10 mouse cellular contexts compared by ENCODE assay signal in the genomic region with DNA sequence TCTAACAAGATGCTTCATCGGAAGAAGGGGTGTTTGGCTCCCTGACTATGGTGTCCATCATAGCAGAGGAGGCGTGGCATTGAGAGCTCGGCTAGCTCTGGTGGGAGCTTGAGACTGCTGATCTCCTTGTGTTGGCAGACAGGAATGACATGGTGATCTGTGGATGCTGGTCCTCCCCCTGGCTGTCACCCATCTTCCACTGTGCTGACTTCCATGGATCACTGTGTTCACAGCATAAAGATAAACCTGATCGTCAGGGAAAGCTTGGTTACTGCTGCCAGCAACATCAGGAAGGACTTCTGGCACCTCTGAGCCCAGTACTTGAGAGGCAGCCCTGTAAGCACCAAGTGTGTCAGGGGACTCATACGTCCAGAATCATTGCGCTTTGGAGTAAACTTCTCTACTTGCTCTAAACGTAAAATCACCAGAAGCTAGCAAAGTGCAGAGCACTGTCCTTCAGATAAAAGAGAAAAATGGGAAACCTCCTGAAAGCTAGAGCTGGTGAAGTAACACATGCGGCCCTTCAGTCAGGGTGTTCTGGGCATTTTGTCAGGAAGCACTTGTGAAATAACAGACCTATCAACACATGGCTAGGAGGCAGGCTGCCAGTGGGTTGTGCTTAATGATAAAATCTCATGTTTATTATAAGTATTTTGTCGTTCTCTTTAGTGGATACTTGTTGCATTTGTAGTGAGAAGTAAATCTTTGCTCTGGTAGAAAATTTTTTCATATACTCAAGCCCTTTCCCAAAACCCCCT. TPM values are rescaled to one million over a fixed set of nuclear protein-coding genes. Genes with fewer than 3 reads are reported as not detected.
DNase-seq lines count a peak whose midpoint lies in the region; ATAC-seq and TF ChIP-seq lines count a peak whose summit lies in the region.
"Had no signal": no experiment of that assay in that cellular context is flagged by ENCODE, and none has a peak within 500 bp of the region (broad histone marks: within the 10 kb centered on the region; RNA-seq: fewer than 3 reads in every experiment).

No protein-coding gene starts in this region.

- H3K4me1 ChIP-seq in kidney, embryonic 14.5 days (ENCODE audit: control insufficient read depth, insufficient read depth, low read length): no peaks in the 10 kb centered on the region
- H3K4me1 ChIP-seq in hindbrain, embryonic 14.5 days (replicated peaks; ENCODE audit: control insufficient read depth, insufficient read depth, low read length): no peaks in the 10 kb centered on the region
- H3K4me1 ChIP-seq in hindbrain, postnatal 0 days (ENCODE audit: insufficient read depth, low read length): no peaks in the 10 kb centered on the region
- H3K4me1 ChIP-seq: hindbrain, embryonic 15.5 days had no signal

- TF ChIP-seq CTCF in hindbrain, postnatal 0 days (IDR thresholded peaks at IDR 0.05; ENCODE audit: low read depth): no peak

- H3K4me2 ChIP-seq in kidney, embryonic 14.5 days (replicated peaks; ENCODE audit: low read depth, low read length): no peak overlapping the region
- H3K4me2 ChIP-seq in hindbrain, embryonic 14.5 days (replicated peaks): no peak overlapping the region
- H3K4me2 ChIP-seq in hindbrain, postnatal 0 days (ENCODE audit: low read depth, low read length): no peak overlapping the region
- H3K4me2 ChIP-seq: hindbrain, embryonic 15.5 days had no signal

- H3K4me3 ChIP-seq in kidney, embryonic 14.5 days (ENCODE audit: low read length): no peak overlapping the region
- H3K4me3 ChIP-seq in hindbrain, embryonic 14.5 days (replicated peaks; ENCODE audit: low read length): no peak overlapping the region
- H3K4me3 ChIP-seq in hindbrain, postnatal 0 days (ENCODE audit: low read length): no peak overlapping the region
- H3K4me3 ChIP-seq: hindbrain, embryonic 15.5 days; megakaryocyte, embryonic 14.5 days had no signal

- 78% methylated on average over 9 of the region's 9 CpGs for WGBS in kidney, embryonic 14.5 days
- 91% methylated on average over 9 of the region's 9 CpGs for WGBS in hindbrain, embryonic 14.5 days
- WGBS in hindbrain, postnatal 0 days: 78% methylated on average over 9 of the region's 9 CpGs

- peaks cover 43% of the 10 kb centered on the region for H3K36me3 ChIP-seq in kidney, embryonic 14.5 days (ENCODE audit: control insufficient read depth, insufficient read depth, low read length)
- H3K36me3 ChIP-seq in hindbrain, embryonic 14.5 days (replicated peaks; ENCODE audit: control insufficient read depth, insufficient read depth): peaks cover 98% of the 10 kb centered on the region
- peaks cover 60% of the 10 kb centered on the region for H3K36me3 ChIP-seq in hindbrain, postnatal 0 days (ENCODE audit: insufficient read depth, low read length)

- no peak for ATAC-seq in kidney, embryonic 14.5 days (ENCODE audit: low FRiP score, low TSS enrichment)
- no peak for ATAC-seq in hindbrain, embryonic 14.5 days (ENCODE audit: low FRiP score)
- no peak for ATAC-seq in hindbrain, postnatal 0 days

- DNase-seq in kidney, postnatal 14 days: peak; percentile 12
- peak; percentile 71 for DNase-seq in fat pad, adult 2 months (ENCODE audit: extremely low read depth, low read depth, low spot score)
- peak; percentile 88 to 89 for DNase-seq in heart, postnatal 10 days
- peak; percentile 92 for DNase-seq in lung, postnatal 36 days
- no peak for DNase-seq in thymus, postnatal 36 days
- DNase-seq in hindbrain, embryonic 14.5 days (ENCODE audit: low spot score): no peak
- no peak for DNase-seq in hindbrain, postnatal 0 days (ENCODE audit: low spot score)

- H3K9me3 ChIP-seq in kidney, embryonic 14.5 days (ENCODE audit: control insufficient read depth, low read length): no peaks in the 10 kb centered on the region
- no peaks in the 10 kb centered on the region for H3K9me3 ChIP-seq in hindbrain, embryonic 14.5 days (ENCODE audit: control insufficient read depth, low read length)
- no peaks in the 10 kb centered on the region for H3K9me3 ChIP-seq in hindbrain, postnatal 0 days (ENCODE audit: low read length)
- H3K9me3 ChIP-seq: hindbrain, embryonic 15.5 days had no signal

- no peak overlapping the region for H3K27ac ChIP-seq in kidney, embryonic 14.5 days (ENCODE audit: low read depth, low read length)
- no peak overlapping the region for H3K27ac ChIP-seq in hindbrain, embryonic 14.5 days
- no peak overlapping the region for H3K27ac ChIP-seq in hindbrain, postnatal 0 days
- H3K27ac ChIP-seq: hindbrain, embryonic 15.5 days had no signal

- intact Hi-C loops in heart, postnatal 10 days (cut with DNase I): no loop called here

- H3K27me3 ChIP-seq in kidney, embryonic 14.5 days (ENCODE audit: control insufficient read depth, insufficient read depth, low read length): no peaks in the 10 kb centered on the region
- H3K27me3 ChIP-seq in hindbrain, embryonic 14.5 days (ENCODE audit: control insufficient read depth, insufficient read depth, low read length): no peaks in the 10 kb centered on the region
- H3K27me3 ChIP-seq in hindbrain, postnatal 0 days (ENCODE audit: insufficient read depth, low read length): no peaks in the 10 kb centered on the region
- H3K27me3 ChIP-seq: hindbrain, embryonic 15.5 days; megakaryocyte, embryonic 14.5 days had no signal

- H3K9ac ChIP-seq in kidney, embryonic 14.5 days (ENCODE audit: low read depth, low read length): no peak overlapping the region
- H3K9ac ChIP-seq in hindbrain, embryonic 14.5 days: no peak overlapping the region
- H3K9ac ChIP-seq in hindbrain, postnatal 0 days (replicated peaks; ENCODE audit: low read length): no peak overlapping the region
- H3K9ac ChIP-seq: hindbrain, embryonic 15.5 days had no signal

RNA-seq across cellular contexts. Expression of a gene that starts 40.6 kb away (rescaled TPM):
- polyA plus RNA-seq in kidney, embryonic 14.5 days (2014; fragmentation: Nextera tagmentation; extraction: Ambion mirVana): 19.8 and 21.4 TPM in 2 replicates
- under 1 TPM; 0.43 to 0.79 TPM for total RNA-seq in heart, postnatal 10 days (2021)
- polyA plus RNA-seq in hindbrain, embryonic 14.5 days (2014; fragmentation: Nextera tagmentation; extraction: Ambion mirVana): 11.3 and 13.7 TPM in 2 replicates
- total RNA-seq in hindbrain, postnatal 0 days (2014; rRNA removed): 8.8 and 16.1 TPM in 2 replicates
- 12.6 and 15.4 TPM in 2 replicates for polyA plus RNA-seq in hindbrain, postnatal 0 days (2015; fragmentation: Nextera tagmentation; extraction: Ambion mirVana)

Comparison
In these comparisons a context has a peak if more than half of its experiments do, and no peak if none do; other contexts are left out.
1. DNase-seq: peak in kidney, postnatal 14 days (single experiment), fat pad, adult 2 months (single experiment), heart, postnatal 10 days (2 of 2) and lung, postnatal 36 days (single experiment); none in thymus, postnatal 36 days (0 of 2), hindbrain, embryonic 14.5 days (single experiment) and hindbrain, postnatal 0 days (single experiment).